19 mouse cellular contexts compared by ENCODE assay signal in genomic region chr19:40498162-40498725, GRCm38 (mm10). TPM values are rescaled to one million over a fixed set of nuclear protein-coding genes. Genes with fewer than 3 reads are reported as not detected.
DNase-seq lines count a peak whose midpoint lies in the region; ATAC-seq and TF ChIP-seq lines count a peak whose summit lies in the region.
"Had no signal": no experiment of that assay in that cellular context is flagged by ENCODE, and none has a peak within 500 bp of the region (broad histone marks: within the 10 kb centered on the region; RNA-seq: fewer than 3 reads in every experiment).

No protein-coding gene starts in this region.

- no peak for ATAC-seq in heart, embryonic 13.5 days (ENCODE audit: extremely low read depth, insufficient number of reproducible peaks, low FRiP score, low TSS enrichment)
- no peak for ATAC-seq in kidney, embryonic 15.5 days (replicated peaks; ENCODE audit: low FRiP score)
- no peak for ATAC-seq in forebrain, embryonic 12.5 days (ENCODE audit: low FRiP score)

- no peaks in the 10 kb centered on the region for H3K9me3 ChIP-seq in heart, embryonic 13.5 days
- H3K9me3 ChIP-seq in kidney, embryonic 15.5 days (replicated peaks), result no peaks in the 10 kb centered on the region
- no peaks in the 10 kb centered on the region for H3K9me3 ChIP-seq in forebrain, embryonic 12.5 days
- H3K9me3 ChIP-seq: embryonic facial prominence, embryonic 12.5 days; megakaryocyte, embryonic 14.5 days had no signal

- no peak overlapping the region for H3K9ac ChIP-seq in heart, embryonic 13.5 days
- no peak overlapping the region for H3K9ac ChIP-seq in kidney, embryonic 15.5 days
- no peak overlapping the region for H3K9ac ChIP-seq in forebrain, embryonic 12.5 days
- H3K9ac ChIP-seq: embryonic facial prominence, embryonic 12.5 days had no signal

- TF ChIP-seq CTCF in layer of hippocampus, adult 2 months (conservative IDR thresholded peaks at IDR 0.05), result no peak

- no peaks in the 10 kb centered on the region for H3K27me3 ChIP-seq in heart, embryonic 13.5 days (replicated peaks)
- H3K27me3 ChIP-seq in kidney, embryonic 15.5 days, result no peaks in the 10 kb centered on the region
- H3K27me3 ChIP-seq in forebrain, embryonic 12.5 days, result no peaks in the 10 kb centered on the region
- H3K27me3 ChIP-seq: embryonic facial prominence, embryonic 12.5 days had no signal

- no peak overlapping the region for H3K4me2 ChIP-seq in heart, embryonic 13.5 days
- no peak overlapping the region for H3K4me2 ChIP-seq in kidney, embryonic 15.5 days
- H3K4me2 ChIP-seq in forebrain, embryonic 12.5 days, result no peak overlapping the region
- H3K4me2 ChIP-seq: embryonic facial prominence, embryonic 12.5 days had no signal

- no peak overlapping the region for H3K4me3 ChIP-seq in heart, embryonic 13.5 days
- no peak overlapping the region for H3K4me3 ChIP-seq in kidney, embryonic 15.5 days (replicated peaks)
- no peak overlapping the region for H3K4me3 ChIP-seq in layer of hippocampus, adult 2 months
- H3K4me3 ChIP-seq in forebrain, embryonic 12.5 days (replicated peaks), result no peak overlapping the region
- H3K4me3 ChIP-seq: embryonic facial prominence, embryonic 12.5 days; erythroblast, embryonic 14.5 days; megakaryocyte, embryonic 14.5 days had no signal

- WGBS in heart, embryonic 13.5 days, result 81% methylated on average over 6 of the region's 6 CpGs
- WGBS in kidney, embryonic 15.5 days, result 63% methylated on average over 6 of the region's 6 CpGs
- WGBS in forebrain, embryonic 12.5 days, result 75% methylated on average over 6 of the region's 6 CpGs

- DNase-seq in heart, adult 18-20 months, result no peak
- peak; percentile 64 for DNase-seq in kidney, adult 11 months
- DNase-seq in layer of hippocampus, adult 2 months (ENCODE audit: low spot score in 2 of 2), result no peak
- DNase-seq in layer of hippocampus, postnatal 10 days (ENCODE audit: low spot score in 2 of 2), result no peak
- DNase-seq: adrenal gland, postnatal 25 days; B cell, adult 2 months; cerebellum, adult 11 months; cerebellum, postnatal 10 days; gastrocnemius, postnatal 25 days; lung, adult 18-20 months; lung, postnatal 14 days; retina, postnatal 1 day; thymus, adult 2 months had no signal

- H3K36me3 ChIP-seq in heart, embryonic 13.5 days, result peaks cover 14% of the 10 kb centered on the region
- no peaks in the 10 kb centered on the region for H3K36me3 ChIP-seq in kidney, embryonic 15.5 days
- 0 out of 2 replicates have a peak, but pooled peaks cover 4% of the 10 kb centered on the region for H3K36me3 ChIP-seq in forebrain, embryonic 12.5 days (replicated peaks)
- H3K36me3 ChIP-seq: embryonic facial prominence, embryonic 12.5 days had no signal

- H3K27ac ChIP-seq in heart, embryonic 13.5 days (replicated peaks), result peak overlapping the region; percentile 81
- H3K27ac ChIP-seq in kidney, embryonic 15.5 days, result no peak overlapping the region
- H3K27ac ChIP-seq in layer of hippocampus, adult 2 months, result peak overlapping the region; percentile 76; the same call in 1 of the 2 replicates
- H3K27ac ChIP-seq in forebrain, embryonic 12.5 days, result no peak overlapping the region
- H3K27ac ChIP-seq: embryonic facial prominence, embryonic 12.5 days had no signal

- H3K4me1 ChIP-seq in heart, embryonic 13.5 days, result peaks cover 87% of the 10 kb centered on the region
- H3K4me1 ChIP-seq in kidney, embryonic 15.5 days, result peaks cover 16% of the 10 kb centered on the region
- H3K4me1 ChIP-seq in forebrain, embryonic 12.5 days, result peaks cover 18% of the 10 kb centered on the region
- H3K4me1 ChIP-seq: embryonic facial prominence, embryonic 12.5 days had no signal

RNA-seq across cellular contexts. Expression of gene Sorbs1, which starts 15.3 kb away (rescaled TPM):
- 65.4 and 74.3 TPM in 2 replicates for polyA plus RNA-seq in heart, embryonic 13.5 days (2015; fragmentation: Nextera tagmentation; extraction: Ambion mirVana)
- 100 to 1,000 TPM; 642 to 766 TPM for total RNA-seq in heart, adult 18-20 months (2021)
- 53.4 and 59.2 TPM in 2 replicates for polyA plus RNA-seq in kidney, embryonic 15.5 days (2015; fragmentation: Nextera tagmentation; extraction: Ambion mirVana)
- total RNA-seq in layer of hippocampus, adult 2 months (2021), result 100 to 1,000 TPM; 222 to 229 TPM
- 100 to 1,000 TPM; 147 to 148 TPM for total RNA-seq in layer of hippocampus, postnatal 10 days (2021)
- 66.8 and 69.3 TPM in 2 replicates for polyA plus RNA-seq in forebrain, embryonic 12.5 days (2016; fragmentation: Nextera tagmentation; extraction: Ambion mirVana)

Comparison
In these comparisons a context has a peak if more than half of its experiments do, and no peak if none do; other contexts are left out.
1. H3K27ac ChIP-seq: peak in heart, embryonic 13.5 days (single experiment) and layer of hippocampus, adult 2 months (single experiment); none in kidney, embryonic 15.5 days (single experiment) and forebrain, embryonic 12.5 days (single experiment).